Mouse (Mus musculus) frontal cortex, postnatal 25 days (tissue): ENCODE data around the gene Gm960.

ENCODE experiments used
- DNase-seq, 2 experiments: peaks; one replicate each; pipeline ENCODE4 v3.0.0; 2022; ENCODE audit warnings: low spot score in 2 of 2

Gm960 gene

DNA sequence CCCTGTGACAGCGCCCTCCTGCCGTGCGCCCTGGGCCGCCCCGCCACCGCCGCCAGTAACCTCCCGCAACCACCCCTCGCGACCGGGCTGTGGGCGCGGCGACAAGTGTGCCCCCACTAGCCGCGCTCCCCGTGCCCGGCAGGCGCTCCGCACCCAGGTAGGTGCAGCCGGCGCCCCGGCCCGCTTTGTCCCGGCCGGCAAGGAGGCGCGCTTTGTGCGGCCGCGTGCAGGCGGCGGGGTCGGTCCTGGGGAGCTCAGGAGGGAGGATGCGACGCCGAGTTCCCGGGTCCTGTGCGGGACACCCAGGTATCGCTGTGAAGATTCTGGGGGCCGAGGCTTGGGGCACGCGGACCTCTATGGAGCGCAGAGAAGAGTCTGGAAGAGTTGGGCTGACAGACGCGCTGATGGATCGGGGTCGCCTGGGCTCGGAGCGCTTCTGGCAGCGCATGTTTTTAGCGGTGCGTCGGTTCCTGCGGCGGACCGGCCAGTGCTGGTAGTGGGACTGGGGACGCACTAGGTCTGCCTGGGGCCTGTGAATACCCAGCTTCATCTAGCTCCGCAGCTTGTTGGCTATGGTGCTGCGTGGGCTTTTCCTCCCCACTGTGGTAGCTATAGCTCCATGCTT is 13.8 kb upstream of the Gm960 start:
- DNase-seq: no peak

DNA sequence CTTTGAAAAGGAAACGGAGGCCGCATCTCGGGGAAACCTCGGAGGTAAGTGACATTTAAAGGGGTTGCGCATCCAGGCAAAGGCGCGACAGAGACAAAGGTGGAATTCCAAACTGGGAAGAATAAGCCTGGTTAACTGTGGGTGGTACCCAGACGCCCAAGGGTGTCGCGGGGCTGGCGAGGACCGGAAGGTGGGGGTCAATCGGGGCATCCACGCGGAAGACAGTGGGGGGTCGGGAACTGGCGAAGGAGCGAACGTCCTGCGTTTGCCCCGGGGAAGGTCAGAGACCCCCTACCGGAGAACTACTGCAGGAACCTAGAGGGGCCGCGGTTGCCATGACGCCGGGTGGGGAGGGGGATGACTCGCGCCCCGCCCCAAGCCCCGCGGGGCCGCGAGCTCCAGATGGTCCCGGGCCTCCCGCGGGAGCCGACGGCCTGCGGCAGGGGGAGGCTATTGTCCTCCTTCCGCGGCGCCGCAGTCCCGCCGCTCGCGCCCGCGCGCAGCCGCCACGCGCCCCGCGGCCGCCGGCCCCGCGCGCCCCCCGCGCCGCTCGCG is 13.2 kb upstream of the Gm960 start:
- DNase-seq: no peak

DNA sequence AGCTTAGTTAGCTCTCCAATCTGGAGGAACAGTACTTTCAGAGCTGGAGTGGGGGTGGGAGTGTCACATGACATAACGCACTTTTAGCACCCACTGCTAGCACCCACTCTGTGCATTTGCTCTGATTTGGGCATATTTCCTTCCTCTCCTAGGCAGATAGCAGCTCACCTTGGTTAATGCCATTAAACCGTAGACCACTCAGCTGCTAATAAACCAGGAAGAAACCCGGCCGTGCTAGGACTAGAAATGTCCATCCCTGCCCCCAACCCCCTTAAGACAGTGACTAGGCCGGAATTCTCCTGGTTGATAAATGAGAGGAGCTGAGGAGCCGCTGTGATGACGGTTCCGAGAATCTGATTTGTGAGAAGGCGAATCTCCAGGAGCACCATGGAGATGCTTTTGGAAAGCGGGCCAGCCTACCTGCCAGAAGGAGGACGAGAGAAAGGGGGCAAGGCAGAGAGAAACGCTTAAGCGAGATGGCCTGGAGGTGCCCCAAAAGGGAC is 12.7 kb upstream of the Gm960 start, which contains the start of gene Sptbn2:
Sptbn2 (plus strand) TSS at position 70 of the 503 bp plus-strand sequence.
- DNase-seq: peak; percentile 54 to 65

DNA sequence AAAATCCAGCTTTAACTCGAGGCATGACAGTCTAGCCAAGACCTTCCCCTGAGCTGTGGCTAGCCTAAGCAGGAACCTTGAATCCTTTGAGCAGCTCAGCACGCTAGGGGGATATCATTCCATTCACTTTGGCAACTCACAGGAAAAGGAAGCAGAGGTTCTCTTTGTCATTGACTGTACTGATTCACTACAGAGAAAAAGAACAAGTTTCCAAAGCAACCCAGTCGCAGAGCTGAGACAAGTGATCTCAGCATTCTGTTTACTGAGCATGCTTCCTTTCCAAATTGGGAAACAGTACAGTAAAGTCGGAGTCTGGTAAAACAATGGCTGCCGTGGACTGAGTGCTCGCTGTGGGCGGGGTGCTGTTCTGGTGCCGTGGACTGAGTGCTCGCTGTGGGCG is 10.3 kb upstream of the Gm960 start:
- no peak for DNase-seq

DNA sequence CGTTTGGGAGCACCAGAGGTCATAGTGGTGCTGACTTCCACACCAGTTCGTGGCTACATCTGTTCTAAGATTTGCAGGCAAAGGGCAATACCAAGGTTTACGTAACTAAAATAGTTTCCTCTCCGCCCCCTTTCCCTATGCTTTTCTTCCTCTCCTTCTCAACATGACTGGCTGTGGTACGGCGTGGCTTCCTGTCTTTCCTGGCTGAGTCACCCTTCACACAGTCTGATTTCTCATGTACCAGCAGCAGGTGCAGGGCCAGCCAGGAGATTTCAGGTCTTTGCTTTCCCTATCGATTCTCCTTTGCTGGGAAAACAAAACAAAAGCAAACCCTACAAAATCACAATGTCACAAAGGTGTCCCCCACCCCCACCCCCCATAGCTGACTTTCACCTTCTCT is 2.8 kb upstream of the Gm960 start:
- no peak for DNase-seq

DNA sequence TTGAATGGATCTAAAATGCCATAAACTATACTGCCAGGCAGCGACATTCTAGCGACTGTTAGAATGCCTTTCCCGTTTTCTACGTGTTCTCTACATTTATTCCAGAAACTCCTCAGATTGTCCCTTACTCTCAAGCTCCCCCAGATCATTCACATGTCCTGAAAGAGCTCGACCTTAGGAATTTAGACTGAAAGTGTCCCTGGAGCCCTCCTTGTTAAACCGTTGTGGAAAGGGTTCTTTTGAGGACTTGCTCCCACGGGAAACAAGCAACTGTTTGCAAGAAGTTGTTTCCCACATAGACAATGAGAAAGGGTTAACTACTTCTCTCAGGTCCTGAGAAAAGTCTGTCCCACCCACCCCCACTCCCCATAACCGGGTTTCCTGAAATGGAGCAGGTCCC is 2.2 kb upstream of the Gm960 start:
- DNase-seq: no peak

DNA sequence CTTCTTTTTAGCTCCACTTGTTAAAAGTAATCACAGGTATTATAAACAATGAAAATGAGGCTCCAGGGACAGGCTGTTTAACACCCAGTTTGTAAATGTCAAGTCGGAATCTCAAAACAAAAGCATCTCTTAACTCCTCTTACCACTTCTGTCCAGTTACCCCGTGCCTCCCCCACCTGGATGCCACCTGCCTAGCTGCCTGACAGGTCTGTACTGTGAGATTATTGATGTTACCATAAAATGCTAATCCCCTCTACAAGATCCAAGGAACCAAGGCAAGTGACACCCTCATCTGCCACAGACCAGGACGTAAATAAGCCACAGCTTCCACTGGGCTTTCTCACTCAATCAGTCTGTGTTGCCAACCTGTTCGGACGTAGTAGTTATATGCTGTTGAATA is 1.4 kb upstream of the Gm960 start:
- DNase-seq: no peak

DNA sequence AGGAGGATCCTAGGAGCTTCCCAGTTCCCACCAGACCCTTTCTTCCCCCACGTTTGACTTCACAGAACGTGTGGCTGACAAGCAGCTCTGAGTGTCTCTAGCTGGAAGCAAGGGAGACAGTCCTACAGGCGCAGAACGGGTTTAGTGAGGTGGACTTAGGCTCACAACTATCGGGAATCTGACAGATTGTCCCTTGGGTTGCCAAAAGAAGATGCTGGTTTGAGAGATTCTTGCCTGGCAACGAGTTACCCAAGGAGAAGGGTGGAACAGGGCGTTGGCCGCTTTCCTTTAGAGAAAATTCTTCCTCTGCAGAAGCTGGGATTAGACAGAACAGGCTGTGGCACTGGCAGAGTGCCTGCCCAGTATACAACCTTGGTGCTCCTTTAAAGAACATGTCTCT is 388 bp upstream of the Gm960 start:
- DNase-seq: no peak

DNA sequence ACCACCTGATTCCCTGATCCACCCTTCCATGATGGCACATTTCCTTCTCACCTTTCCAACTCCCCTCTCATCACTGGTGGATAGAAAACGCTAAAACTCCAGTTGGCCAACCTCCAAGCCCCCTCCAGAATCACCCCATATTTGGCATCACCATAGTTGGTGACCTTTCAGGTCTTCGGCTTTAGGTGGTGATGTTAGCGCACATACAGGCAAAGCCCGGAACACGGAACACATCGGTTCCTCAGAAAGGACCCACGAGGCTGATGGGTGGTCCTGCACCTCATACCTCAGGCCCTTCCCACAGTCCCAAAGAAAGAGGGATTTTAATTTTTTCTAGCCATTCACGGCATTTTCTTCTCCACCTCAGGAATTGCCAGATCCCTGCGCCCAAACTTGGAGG is 747 bp downstream of the Gm960 start:
- no peak for DNase-seq

DNA sequence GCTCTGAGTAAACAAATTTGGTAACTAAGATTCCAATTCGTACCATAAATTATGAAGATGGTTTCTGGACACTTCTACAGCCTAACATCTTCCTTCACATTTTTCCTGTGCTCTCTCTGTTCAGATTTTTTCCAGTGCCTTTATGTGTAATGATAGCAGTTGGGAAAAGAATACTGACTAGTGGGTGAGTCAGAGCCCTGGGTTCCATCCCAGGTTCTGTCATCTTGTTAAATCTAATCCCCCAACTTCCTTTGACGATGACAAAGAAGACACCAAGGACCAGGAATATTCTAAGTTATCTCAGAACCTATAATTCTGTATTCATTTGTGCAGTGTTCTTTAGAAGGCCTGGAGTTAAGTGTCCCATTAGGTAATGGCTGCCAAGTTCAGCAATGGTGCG is 1.3 kb downstream of the Gm960 start:
- no peak for DNase-seq

DNA sequence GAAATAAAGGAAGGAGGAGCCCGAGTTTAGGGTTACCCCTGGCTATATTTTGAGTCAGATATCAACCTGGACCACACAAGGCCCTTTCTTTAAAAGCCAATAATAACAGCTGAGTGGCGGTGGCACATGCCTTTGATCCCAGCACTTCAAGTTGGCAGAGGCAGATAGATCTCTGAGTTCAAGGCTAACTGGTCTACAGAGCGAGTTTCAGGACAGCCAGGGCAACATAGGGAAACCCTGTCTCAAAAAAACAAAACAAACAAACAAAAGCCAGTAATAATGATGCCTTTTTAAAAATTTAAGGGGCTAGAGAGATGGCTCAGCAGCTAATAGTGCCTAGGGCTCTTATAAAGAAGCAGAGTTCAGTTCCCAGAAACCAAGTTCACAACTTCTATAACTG is 4.1 kb downstream of the Gm960 start:
- DNase-seq: no peak

DNA sequence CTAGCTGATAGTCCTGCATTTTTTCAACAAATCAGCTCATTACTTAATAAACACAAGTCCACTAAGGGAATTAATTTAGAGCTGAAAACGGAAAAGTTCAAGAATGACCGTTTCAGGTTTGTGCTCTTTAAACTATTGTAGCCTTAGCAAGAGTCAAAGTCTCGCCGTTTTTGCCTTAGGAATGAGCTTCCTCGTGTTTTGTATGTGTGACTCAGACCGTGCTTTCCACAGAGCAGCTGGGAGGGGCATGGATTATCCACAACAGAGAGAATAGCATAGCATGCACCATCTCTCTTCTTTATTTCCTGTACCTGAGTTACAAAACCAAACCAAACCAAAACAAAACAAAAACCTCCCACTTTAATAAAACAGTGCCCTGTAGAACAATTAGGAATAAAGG is 26.1 kb downstream of the Gm960 start:
- DNase-seq: no peak

DNA sequence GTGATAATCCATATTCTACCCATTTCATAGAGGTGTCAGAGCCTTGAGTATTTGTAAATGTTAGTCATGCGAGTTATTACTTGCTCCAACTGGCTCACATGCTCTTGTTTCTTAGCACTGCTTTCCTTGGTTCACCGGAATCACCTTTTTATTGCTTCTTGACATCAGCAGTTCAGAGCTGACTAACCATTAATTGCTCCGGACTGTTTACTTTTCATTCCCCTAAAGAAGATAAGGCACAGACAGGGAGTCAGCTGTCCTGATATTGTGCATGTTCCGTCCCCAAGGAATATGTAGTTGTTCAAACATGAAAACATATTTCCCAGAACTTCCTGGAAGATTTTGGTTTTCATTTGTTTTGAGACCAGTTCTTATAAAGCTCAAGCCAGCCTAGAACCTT is 27.7 kb downstream of the Gm960 start:
- no peak for DNase-seq

DNA sequence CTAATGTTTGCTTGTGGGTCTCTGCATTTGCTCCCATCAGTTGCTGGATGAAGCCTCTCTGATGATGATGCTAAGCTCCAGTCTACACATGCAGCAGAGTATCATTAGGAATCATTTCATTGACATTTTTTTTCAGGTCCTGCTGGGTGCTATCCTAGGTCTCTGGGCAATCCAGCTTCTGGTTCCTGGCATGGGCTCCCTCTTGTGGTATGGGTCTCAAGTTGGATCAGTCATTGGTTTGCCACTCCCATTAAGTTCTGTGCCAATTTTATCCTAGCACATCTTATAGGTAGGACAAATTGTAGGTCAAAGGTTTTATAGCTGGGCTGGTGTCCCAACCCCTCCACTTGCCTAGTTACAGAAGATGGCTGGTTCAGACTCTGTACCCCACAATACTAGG is 31.7 kb downstream of the Gm960 start:
- DNase-seq: no peak

DNA sequence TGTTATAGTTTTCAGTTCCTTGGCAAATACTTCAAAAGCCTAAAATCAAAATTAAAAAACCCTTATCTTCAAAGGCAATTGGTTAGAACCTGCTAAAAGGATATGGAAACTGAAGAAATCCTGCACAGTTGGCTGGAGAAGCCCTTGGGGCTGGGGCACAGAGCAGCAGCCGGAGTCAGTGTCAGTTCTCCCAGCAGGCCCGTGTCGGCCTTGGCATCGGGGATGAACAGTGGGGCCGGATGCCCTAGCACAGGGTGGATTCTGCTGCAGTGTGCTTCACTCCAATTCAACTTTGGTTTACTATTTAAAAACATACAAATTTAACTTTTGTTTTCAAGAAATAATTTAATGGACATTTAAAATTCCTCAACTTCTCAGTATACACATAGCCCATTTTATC is 40.3 kb downstream of the Gm960 start:
- DNase-seq: no peak

DNA sequence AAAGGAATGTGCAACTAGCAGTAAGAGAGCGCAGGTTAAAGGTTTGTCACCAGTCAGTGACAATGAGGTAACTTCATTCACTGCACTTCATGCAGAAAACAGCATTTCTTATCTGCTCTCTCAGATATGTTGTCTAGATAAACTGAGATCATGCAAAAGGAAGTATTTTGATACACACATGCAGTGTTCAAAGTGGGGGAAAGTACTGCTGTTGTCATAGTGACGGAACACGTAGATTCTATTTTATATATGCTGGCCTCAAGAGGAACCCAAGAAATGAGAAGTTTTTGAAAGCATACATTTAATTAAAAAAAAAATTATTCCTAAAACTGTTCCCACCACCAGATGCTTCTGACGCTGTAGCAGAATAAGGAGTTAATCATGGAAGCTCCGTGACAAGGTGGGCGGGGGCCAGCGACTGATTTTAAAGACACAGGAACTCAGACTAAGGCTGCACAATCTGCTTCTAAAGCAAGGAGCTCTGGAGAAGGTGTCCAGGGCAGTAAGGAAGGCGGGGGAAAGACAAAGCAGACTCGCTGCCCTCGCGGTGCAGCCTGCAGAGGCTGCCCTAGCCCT is 51.5 kb downstream of the Gm960 start:
- peak; percentile 39 to 49 for DNase-seq

DNA sequence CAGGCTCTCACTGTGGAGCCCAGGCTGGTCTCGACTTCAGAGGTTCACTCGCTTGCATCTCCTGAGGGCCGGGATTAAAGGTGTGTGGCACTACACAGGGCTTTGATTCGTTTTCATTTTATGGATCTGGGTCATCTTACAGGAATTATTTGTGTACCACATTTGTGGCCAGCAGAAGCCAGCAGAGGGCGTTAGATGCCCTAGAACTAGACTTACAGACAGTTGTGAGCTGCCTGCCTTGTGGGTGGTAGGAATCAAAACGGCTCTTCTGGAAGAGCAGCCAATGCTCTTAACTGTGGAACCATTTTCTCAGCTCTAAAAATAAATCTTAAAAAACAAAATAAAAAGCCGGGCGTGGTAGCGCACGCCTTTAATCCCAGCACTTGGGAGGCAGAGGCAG is 54.2 kb downstream of the Gm960 start:
- DNase-seq: peak; percentile 57 to 66

DNA sequence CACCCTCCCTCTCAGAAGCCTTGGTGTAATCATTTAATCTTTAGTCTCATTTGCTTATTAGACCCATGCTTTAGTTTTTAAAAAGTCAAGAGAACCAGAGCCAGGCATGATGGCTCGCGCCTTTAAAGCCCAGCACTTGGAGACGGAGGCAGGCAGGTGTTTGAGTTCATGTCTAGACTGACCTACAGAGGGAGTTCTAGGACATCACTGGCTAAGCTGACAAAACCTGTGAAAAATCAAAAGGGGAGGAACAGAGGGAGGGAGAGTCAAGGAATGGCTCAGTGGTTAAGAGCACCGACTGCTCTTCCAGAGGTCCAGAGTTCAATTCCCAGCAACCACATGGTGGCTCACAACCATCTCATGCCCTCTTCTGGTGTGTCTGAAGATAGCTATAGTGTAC is 62.5 kb downstream of the Gm960 start:
- DNase-seq: no peak

DNA sequence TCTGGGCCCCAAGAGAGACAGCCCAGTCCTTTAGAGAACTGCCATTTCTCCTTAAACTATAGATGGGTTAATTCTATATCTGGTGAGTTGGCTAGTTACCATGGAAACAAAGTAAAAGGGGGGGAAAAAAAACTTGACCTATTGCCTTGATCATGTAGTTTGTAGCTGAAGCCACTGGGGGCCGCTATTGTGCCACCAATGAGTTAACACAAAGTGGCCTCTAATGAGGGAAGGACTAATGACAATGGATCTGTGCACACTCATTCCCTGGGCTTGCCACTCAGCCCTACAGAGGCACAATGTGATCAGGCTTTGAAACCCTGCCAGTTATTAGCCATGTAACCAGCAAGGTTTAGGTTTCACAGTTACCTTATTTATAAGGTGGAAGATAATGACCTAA is 69.6 kb downstream of the Gm960 start:
- peak in 1 of 2 experiments; percentile 75 for DNase-seq

DNA sequence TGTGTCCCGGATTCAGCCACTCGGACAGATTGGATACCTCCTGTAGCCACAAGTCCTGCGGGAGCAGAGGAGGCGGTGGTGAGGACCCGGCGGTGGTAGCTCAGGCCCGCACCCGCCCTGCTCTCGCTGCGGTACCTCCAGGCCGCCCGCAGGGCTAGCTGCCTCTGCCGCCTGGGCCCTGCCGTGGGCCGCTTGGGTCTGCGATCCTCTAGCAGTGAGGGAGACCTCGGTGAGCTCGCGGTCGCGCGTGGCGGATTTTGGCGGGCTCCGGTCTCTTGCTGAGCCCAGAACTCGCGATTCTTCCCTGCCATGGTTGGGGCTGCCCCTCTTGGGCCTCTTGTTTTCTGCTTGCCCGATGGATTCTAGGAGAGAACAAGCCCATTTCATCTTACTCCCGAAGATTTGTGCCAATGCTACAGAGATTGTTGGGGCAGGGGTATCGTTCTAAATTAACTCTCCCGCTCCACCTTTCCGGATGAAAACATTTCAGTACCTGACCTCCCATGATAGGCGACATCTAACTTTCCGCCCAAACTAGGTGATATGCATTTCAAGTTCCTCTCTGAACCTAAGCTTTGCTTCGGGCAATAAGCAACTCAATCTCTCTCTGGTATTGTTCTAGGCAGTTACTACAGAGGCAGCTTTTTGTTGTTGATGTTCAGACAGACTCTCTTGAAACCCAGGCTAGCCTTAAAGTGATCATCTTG is 72.5 kb downstream of the Gm960 start:
- no peak for DNase-seq

DNA sequence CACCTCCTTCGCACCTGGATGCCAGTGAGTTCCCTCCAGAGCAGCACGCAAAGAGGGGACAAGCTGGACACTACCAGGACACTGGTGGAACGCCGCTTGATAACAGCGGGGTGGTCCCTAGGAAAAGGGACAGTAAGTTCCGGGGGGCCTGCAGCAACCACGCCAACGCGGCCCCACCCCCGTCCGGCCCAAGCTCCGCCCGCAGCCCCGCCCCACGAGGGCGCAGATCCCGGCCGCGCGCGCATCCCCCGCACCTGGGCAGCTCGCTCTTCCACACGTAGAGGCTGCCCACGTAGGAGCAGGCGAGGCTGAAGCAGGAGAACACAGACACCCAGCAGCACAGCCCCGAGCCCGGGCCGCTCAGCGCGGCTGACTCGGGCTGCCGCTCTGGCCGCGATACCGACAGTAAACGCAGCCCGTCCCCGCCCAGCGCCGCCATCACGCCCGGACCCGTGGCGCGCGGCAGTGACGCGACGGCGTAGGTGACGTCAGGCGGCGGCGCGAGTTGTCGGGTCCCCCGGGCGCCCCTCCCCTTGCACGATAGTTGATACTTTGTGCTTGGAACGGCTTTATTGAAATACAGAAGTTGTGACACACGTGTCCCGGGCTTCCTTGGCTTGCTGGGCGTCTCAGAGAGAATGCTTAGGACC is 73.2 kb downstream of the Gm960 start, which contains the start of gene Rce1:
Rce1 (minus strand) TSS at position 463 of the 650 bp plus-strand sequence.
- peak; percentile 87 for DNase-seq
